Mouse (Mus musculus): ENCODE measurements around the gene Tsc2.

DNA sequence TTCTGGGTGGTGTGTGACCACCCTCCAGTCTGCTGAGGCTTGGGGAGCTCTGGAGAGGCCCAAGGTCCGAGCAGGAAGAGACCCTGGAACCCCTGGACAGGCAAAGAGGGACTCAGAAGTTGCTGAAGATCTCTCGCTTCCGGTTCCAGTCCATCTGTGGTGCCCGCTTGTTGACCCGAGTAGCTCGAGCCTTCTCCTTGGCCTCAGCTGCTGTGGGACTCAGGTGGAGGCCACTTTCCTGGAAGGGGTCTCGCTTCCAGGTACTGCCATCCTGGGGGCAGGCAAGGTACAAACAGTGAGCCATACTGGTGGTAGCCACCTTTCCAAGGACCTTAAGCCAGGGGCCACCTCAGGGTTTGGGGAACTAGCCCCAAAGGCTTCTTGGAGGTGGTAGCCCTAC lies 7.7 kb upstream of the Tsc2 start:
- TF ChIP-seq POLR2A (IDR thresholded peaks at IDR 0.05; ENCODE audit: low read depth, low read length) (no peak), CTCF (conservative IDR thresholded peaks at IDR 0.05; ENCODE audit: insufficient read depth, insufficient read length, low read depth, low read length) (no peak)

Data from kidney, adult 2 months (tissue).